Mouse (Mus musculus) hindbrain, postnatal 0 days (tissue): ENCODE data around the gene Tmprss7. TPM values are rescaled to one million over a fixed set of nuclear protein-coding genes. Genes with fewer than 3 reads are reported as not detected.

Experiments used
- ATAC-seq: fragments of 200-750 bp; cut with Nextera tagmentation; 2 replicates; pipeline ENCODE4 v1.8.0; 2017; ENCODE audit warnings: mild to moderate bottlenecking, moderate TSS enrichment, moderate library complexity
- DNase-seq: peaks from one replicate; pipeline ENCODE4 v3.0.0-alpha.2; 2015; ENCODE audit warnings: low spot score
- H3K27ac ChIP-seq: fragments of 300-500 bp; sonication (generic); 2 replicates; pipeline ENCODE4 v1.5.1; 2014; ENCODE audit warnings: mild to moderate bottlenecking
- H3K27me3 ChIP-seq: fragments of 300-500 bp; sonication (generic); 2 replicates; pipeline ENCODE4 v1.6.1; 2014; ENCODE audit warnings: low read length, mixed read lengths; ENCODE audit not compliant: insufficient read depth
- H3K36me3 ChIP-seq: fragments of 300-500 bp; sonication (generic); 2 replicates; pipeline ENCODE4 v1.6.1; 2014; ENCODE audit warnings: low read length, mixed read lengths; ENCODE audit not compliant: insufficient read depth
- H3K4me1 ChIP-seq: fragments of 300-500 bp; sonication (generic); 2 replicates; pipeline ENCODE4 v1.6.1; 2014; ENCODE audit warnings: antibody characterized with exemption, low read length, mixed read lengths; ENCODE audit not compliant: insufficient read depth
- H3K4me2 ChIP-seq: fragments of 300-500 bp; sonication (generic); 2 replicates; pipeline ENCODE4 v1.6.1; 2014; ENCODE audit warnings: low read depth, mild to moderate bottlenecking, low read length, moderate library complexity, mixed read lengths
- H3K4me3 ChIP-seq: fragments of 300-500 bp; sonication (generic); 2 replicates; pipeline ENCODE4 v1.5.1; 2014; ENCODE audit warnings: low read length
- H3K9ac ChIP-seq: fragments of 300-500 bp; sonication (generic); replicated peaks from 2 replicates; pipeline ENCODE4 v1.6.1; 2014; ENCODE audit warnings: mild to moderate bottlenecking, low read length, moderate library complexity, mixed read lengths
- H3K9me3 ChIP-seq: fragments of 300-500 bp; sonication (generic); 2 replicates; pipeline ENCODE4 v1.6.1; 2016; ENCODE audit warnings: low read length, mixed read lengths
- CTCF ChIP-seq: IDR thresholded peaks from 2 replicates; pipeline ENCODE4 v1.5.1; 2016; ENCODE audit warnings: antibody characterized with exemption, control low read depth, low read depth
- WGBS: fragments of 180-500 bp; shearing (Covaris S2); extraction: QIAGEN DNeasy Blood & Tissue Kit; methylation state at CpG from one replicate; pipeline ENCODE4 v1.1.7; 2014; 5-methylcytosine and 5-hydroxymethylcytosine counted together
- polyA plus RNA-seq: library from polyadenylated mRNA; unstranded; fragments of >200 nt; fragmentation: Nextera tagmentation; extraction: Ambion mirVana; gene quantifications from 2 replicates; pipeline ENCODE4 v1.2.1, GENCODE M21; 2015
- total RNA-seq: library from RNA; depleted of rRNA; stranded (reverse); fragments of >200 nt; gene quantifications from 2 replicates; pipeline ENCODE4 v1.2.3, GENCODE M21; 2014

Tmprss7 gene
- total and polyA plus RNA-seq, 2 experiments from 2014 or later = 0.59 to 0.73 TPM

GRCm38 (mm10) chr16:45713878-45714277, 20.4 kb upstream of the Tmprss7 start:
- 77% methylated on average over 1 of the region's 1 CpGs for WGBS
- no peak overlapping the region for H3K27ac ChIP-seq
- H3K4me2 ChIP-seq = no peak overlapping the region
- peaks cover 2% of the 10 kb centered on the region; the same call in 1 of the 2 replicates for H3K36me3 ChIP-seq
- H3K9ac ChIP-seq = no peak overlapping the region
- TF ChIP-seq CTCF = no peak
- no peak overlapping the region for H3K4me3 ChIP-seq
- H3K9me3 ChIP-seq = no peaks in the 10 kb centered on the region
- ATAC-seq = no peak
- H3K4me1 ChIP-seq = no peaks in the 10 kb centered on the region
- no peaks in the 10 kb centered on the region for H3K27me3 ChIP-seq
- DNase-seq = no peak

GRCm38 (mm10) chr16:45713261-45713660, 19.8 kb upstream of the Tmprss7 start:
- 0 out of 2 replicates have a peak, but pooled peaks have one; percentile 11 for ATAC-seq
- Histone ChIP-seq H3K4me2 (no peak overlapping the region), H3K4me3 (no peak overlapping the region), H3K9ac (no peak overlapping the region), H3K36me3 (no peaks in the 10 kb centered on the region; the same call in 1 of the 2 replicates), H3K4me1 (no peaks in the 10 kb centered on the region), H3K27me3 (no peaks in the 10 kb centered on the region), H3K27ac (no peak overlapping the region), H3K9me3 (no peaks in the 10 kb centered on the region)
- 52% methylated on average over 5 of the region's 5 CpGs for WGBS
- TF ChIP-seq CTCF = no peak
- DNase-seq = no peak

GRCm38 (mm10) chr16:45711263-45711662, 17.8 kb upstream of the Tmprss7 start:
- Histone ChIP-seq H3K4me1 (no peaks in the 10 kb centered on the region), H3K27me3 (no peaks in the 10 kb centered on the region), H3K4me2 (no peak overlapping the region), H3K27ac (no peak overlapping the region), H3K9ac (no peak overlapping the region), H3K36me3 (no peaks in the 10 kb centered on the region), H3K9me3 (no peaks in the 10 kb centered on the region), H3K4me3 (no peak overlapping the region)
- ATAC-seq = 0 out of 2 replicates have a peak, but pooled peaks have one; percentile 31
- TF ChIP-seq CTCF = peak; percentile 68
- peak; percentile 56 for DNase-seq
- WGBS = 69% methylated on average over 7 of the region's 7 CpGs

- no peaks in the 10 kb centered on the region for H3K36me3 ChIP-seq
- H3K27ac ChIP-seq = no peak overlapping the region
- no peak for TF ChIP-seq CTCF
- peaks cover 8% of the 10 kb centered on the region; the same call in 1 of the 2 replicates for H3K4me1 ChIP-seq
- WGBS = 79% methylated on average over 5 of the region's 5 CpGs
- H3K27me3 ChIP-seq = no peaks in the 10 kb centered on the region
- no peak overlapping the region for H3K4me2 ChIP-seq
- ATAC-seq (no peak), DNase-seq (no peak)
- no peaks in the 10 kb centered on the region for H3K9me3 ChIP-seq
- no peak overlapping the region for H3K4me3 ChIP-seq
- no peak overlapping the region for H3K9ac ChIP-seq
Measured at GRCm38 (mm10) chr16:45699301-45699700, 5.8 kb upstream of the Tmprss7 start.

- peak; percentile 89 for ATAC-seq
- peaks cover 8% of the 10 kb centered on the region; the same call in 1 of the 2 replicates for H3K4me1 ChIP-seq
- TF ChIP-seq CTCF = no peak
- WGBS = 33% methylated on average over 6 of the region's 6 CpGs
- no peak overlapping the region for H3K9ac ChIP-seq
- no peaks in the 10 kb centered on the region for H3K9me3 ChIP-seq
- DNase-seq = peak; percentile 67
- no peaks in the 10 kb centered on the region for H3K27me3 ChIP-seq
- no peak overlapping the region for H3K4me2 ChIP-seq
- no peak overlapping the region for H3K27ac ChIP-seq
- H3K36me3 ChIP-seq = no peaks in the 10 kb centered on the region
- H3K4me3 ChIP-seq = no peak overlapping the region
Measured at GRCm38 (mm10) chr16:45697996-45698395, 4.5 kb upstream of the Tmprss7 start.

GRCm38 (mm10) chr16:45695445-45696160, 2.1 kb upstream of the Tmprss7 start:
- Histone ChIP-seq H3K4me3 (no peak overlapping the region), H3K27me3 (no peaks in the 10 kb centered on the region), H3K4me2 (no peak overlapping the region), H3K27ac (peak overlapping the region; percentile 41; the same call in 1 of the 2 replicates), H3K9ac (no peak overlapping the region), H3K4me1 (peaks cover 9% of the 10 kb centered on the region; the same call in 1 of the 2 replicates), H3K9me3 (no peaks in the 10 kb centered on the region), H3K36me3 (no peaks in the 10 kb centered on the region)
- peak; percentile 57 for ATAC-seq
- peak; percentile 17 for DNase-seq
- TF ChIP-seq CTCF = no peak
- 47% methylated on average over 9 of the region's 9 CpGs for WGBS

- ATAC-seq (no peak), DNase-seq (peak; percentile 51)
- 33% methylated on average over 3 of the region's 3 CpGs for WGBS
Measured at GRCm38 (mm10) chr16:45692851-45693250, 607 bp downstream of the Tmprss7 start.

More at GRCm38 (mm10) chr16:45692851-45693250, 607 bp downstream of the Tmprss7 start:
- Histone ChIP-seq H3K4me3 (no peak overlapping the region), H3K4me2 (no peak overlapping the region), H3K27ac (no peak overlapping the region), H3K27me3 (no peaks in the 10 kb centered on the region), H3K4me1 (peaks cover 15% of the 10 kb centered on the region), H3K9ac (no peak overlapping the region), H3K9me3 (no peaks in the 10 kb centered on the region), H3K36me3 (no peaks in the 10 kb centered on the region)
- no peak for TF ChIP-seq CTCF
